Mouse (Mus musculus): ENCODE data around the gene Cdh26.
A peak's percentile ranks its signal among the peaks of the same experiment; 100 is the strongest.

The Cdh26 gene

GRCm38 (mm10) chr2:178449386-178449785, 19.1 kb downstream of the Cdh26 start:
- no peak for DNase-seq (ENCODE audit: low spot score)

GRCm38 (mm10) chr2:178450236-178450635, 19.9 kb downstream of the Cdh26 start:
- no peak for DNase-seq (ENCODE audit: low spot score)

GRCm38 (mm10) chr2:178450961-178451360, 20.6 kb downstream of the Cdh26 start:
- DNase-seq (ENCODE audit: low spot score): no peak

GRCm38 (mm10) chr2:178454664-178455516, 24.6 kb downstream of the Cdh26 start:
- DNase-seq (ENCODE audit: low spot score): no peak

- no peak for DNase-seq (ENCODE audit: low spot score)
Measured at GRCm38 (mm10) chr2:178457414-178457813, 27.1 kb downstream of the Cdh26 start.

GRCm38 (mm10) chr2:178460353-178460752, 30.0 kb downstream of the Cdh26 start:
- DNase-seq (ENCODE audit: low spot score): no peak

- no peak for DNase-seq (ENCODE audit: low spot score)
Measured at GRCm38 (mm10) chr2:178471546-178472480, 41.5 kb downstream of the Cdh26 start.

GRCm38 (mm10) chr2:178473916-178474315, 43.6 kb downstream of the Cdh26 start:
- DNase-seq (ENCODE audit: low spot score): no peak

GRCm38 (mm10) chr2:178477228-178477627, 46.9 kb downstream of the Cdh26 start:
- DNase-seq (ENCODE audit: low spot score): no peak

GRCm38 (mm10) chr2:178479011-178479410, 48.7 kb downstream of the Cdh26 start:
- DNase-seq (ENCODE audit: low spot score): no peak

GRCm38 (mm10) chr2:178480932-178481331, 50.6 kb downstream of the Cdh26 start:
- no peak for DNase-seq (ENCODE audit: low spot score)

GRCm38 (mm10) chr2:178483462-178483861, 53.1 kb downstream of the Cdh26 start:
- no peak for DNase-seq (ENCODE audit: low spot score)

- no peak for DNase-seq (ENCODE audit: low spot score)
Measured at GRCm38 (mm10) chr2:178488276-178488675, 57.9 kb downstream of the Cdh26 start.

- DNase-seq (ENCODE audit: low spot score): no peak
Measured at GRCm38 (mm10) chr2:178490245-178490920, 60.1 kb downstream of the Cdh26 start.

GRCm38 (mm10) chr2:178494066-178494465, 63.7 kb downstream of the Cdh26 start:
- no peak for DNase-seq (ENCODE audit: low spot score)

- DNase-seq (ENCODE audit: low spot score): no peak
Measured at GRCm38 (mm10) chr2:178495816-178496215, 65.5 kb downstream of the Cdh26 start.

- DNase-seq (ENCODE audit: low spot score): no peak
Measured at GRCm38 (mm10) chr2:178497900-178498299, 67.6 kb downstream of the Cdh26 start.

- no peak for DNase-seq (ENCODE audit: low spot score)
Measured at GRCm38 (mm10) chr2:178498409-178498808, 68.1 kb downstream of the Cdh26 start.

GRCm38 (mm10) chr2:178502469-178502868, 72.1 kb downstream of the Cdh26 start:
- DNase-seq (ENCODE audit: low spot score): no peak

GRCm38 (mm10) chr2:178506056-178506455, 75.7 kb downstream of the Cdh26 start:
- DNase-seq (ENCODE audit: low spot score): peak; percentile 70

- peak; percentile 51 for DNase-seq (ENCODE audit: low spot score)
Measured at GRCm38 (mm10) chr2:178507379-178508014, 77.2 kb downstream of the Cdh26 start.

- DNase-seq (ENCODE audit: low spot score): no peak
Measured at GRCm38 (mm10) chr2:178508279-178508678, 77.9 kb downstream of the Cdh26 start.

All from T-cell, adult 2 months (primary cell).